Mouse (Mus musculus) heart, postnatal 10 days (tissue): ENCODE measurements at regions not wholly inside any gene's neighbourhood (a gene's known extent, or its start where the extent isn't known, plus 50 kb on each side); places are given as distances from the start of the nearest gene placed in this dataset.

Experiments used
- DNase-seq, 2 experiments: peaks; one replicate each; pipeline ENCODE4 v3.0.0; 2021
- intact Hi-C: fragments of 180-260 bp; cut with DNase I; formaldehyde crosslinking; loops from one replicate; pipeline ENCODE4 v1.15.1; 2025

DNA sequence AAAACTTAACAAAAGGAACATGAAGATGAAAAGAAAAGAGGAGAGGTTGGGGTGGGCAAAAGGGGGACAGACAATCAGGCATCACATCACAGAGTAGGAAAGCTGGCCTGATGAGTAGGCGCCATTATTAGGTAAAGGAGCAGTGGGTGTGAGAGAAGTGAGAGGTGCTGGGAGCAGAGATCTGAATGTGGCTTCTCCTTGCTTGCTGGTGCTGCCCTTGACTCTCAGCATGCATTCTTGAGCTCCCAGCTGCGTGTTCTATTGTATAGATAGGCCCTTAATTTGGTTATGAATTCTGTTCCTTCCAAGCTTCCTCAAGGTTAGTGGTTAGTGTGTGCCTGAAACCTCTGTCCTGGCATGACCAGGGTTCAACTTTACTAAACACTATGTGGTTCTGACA is 115.0 kb upstream of the Paqr3 start:
- no peak for DNase-seq
- intact Hi-C loops, result no loop called here

DNA sequence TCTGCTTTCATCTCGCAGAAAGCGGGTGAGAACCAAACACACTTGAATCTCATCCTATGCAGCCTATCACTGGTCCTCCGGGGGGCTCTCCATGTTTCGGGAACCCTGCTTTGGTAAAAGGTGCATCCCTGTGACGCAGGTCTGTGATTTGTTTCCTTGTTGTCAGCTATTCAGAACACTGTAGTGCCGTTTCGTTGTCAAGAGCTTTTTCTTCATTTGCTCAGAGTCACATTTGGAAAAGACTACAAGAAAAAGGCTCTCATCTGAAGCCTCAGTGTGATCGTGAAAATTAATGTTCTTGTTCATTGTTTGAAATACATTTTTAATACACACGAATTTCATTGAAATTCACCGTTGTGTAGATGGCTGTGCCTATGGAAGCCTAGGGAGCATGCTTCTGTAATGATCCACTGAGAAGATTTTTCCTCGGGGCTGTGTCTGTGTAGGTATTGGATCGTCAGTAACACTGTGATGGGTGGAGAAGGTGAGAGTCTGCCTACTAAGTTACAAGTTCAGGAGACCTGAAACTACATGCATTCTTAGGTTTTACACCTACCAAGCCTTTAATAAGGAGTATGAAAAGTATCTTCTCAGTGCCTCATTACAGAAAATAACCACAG is 112.0 kb upstream of the Paqr3 start:
- DNase-seq, result no peak
- intact Hi-C loops, result no loop called here

DNA sequence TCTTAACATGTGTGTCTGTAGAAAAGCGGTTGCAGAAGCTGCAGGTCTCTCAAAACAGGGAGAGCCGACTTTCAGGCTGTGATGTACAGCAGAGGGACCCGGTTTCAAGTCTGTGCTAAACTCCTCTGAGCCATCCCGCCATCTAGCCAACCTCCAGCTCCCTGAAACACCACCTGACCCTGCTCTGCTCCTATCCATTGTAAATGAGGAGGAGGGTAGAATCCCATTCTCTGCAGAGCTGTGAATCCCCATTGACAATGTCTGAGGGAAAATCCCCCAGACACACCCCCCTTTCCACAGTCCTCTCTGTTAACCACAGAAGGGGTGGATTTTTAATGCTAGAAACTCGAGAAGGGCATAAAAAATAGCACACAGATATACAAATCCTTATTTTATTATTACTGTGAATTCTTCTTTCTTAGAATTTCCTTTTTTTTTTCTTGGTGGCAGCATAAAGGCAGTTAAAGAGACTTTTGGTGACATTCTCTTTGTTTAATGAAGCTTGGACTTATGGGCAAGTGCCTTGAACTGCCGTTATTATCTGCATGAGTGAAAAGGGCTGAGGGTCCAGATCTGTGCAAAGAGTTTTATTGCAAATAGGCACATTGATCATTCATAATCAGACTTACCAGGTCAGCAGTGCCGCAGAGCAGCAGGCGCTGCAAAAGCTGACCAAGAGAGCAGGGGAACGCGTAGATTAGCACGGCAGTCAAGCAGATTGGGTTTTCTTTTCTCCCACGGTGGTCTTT is 111.3 kb upstream of the Paqr3 start:
- no peak for DNase-seq
- intact Hi-C loops, result no loop called here

DNA sequence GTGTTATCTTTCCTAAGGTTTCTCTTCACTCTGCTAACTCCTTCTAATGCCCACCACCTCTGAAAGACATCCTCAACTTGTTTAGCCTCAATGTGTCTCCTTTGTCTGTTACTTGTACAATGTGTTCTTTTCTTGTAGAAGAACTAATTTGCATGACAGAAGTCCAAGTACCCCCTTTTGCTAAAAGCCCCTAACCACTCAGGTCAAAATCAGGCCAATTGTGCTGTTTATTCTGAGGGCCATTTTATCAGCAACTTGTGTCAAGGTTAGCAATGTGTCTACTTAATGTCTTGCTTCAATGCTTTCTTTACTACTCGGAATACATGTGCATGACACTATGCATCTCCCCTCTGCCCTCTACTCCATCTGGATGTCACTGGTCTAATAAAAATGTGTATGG is 107.3 kb upstream of the Paqr3 start:
- DNase-seq, result no peak
- intact Hi-C loops, result no loop called here

DNA sequence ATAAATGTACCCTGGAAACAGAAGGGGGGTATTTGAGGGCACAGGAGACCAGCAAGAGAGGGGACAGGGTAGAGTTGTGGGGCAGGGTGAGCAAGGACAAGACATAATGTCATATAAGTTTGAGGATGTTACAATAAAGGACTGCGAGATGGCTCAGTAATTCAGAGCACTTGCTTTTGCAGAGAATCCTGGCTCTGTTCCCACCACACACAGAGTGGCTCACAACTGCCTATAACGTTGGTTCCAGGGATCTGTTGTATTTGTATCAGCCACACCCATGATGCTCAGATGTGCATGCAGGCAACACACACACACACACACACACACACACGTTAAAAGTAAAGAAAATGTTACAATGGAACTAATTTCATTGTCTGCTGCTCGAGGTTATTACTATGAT is 94.2 kb upstream of the Paqr3 start:
- intact Hi-C loops, result no loop called here
- no peak for DNase-seq

DNA sequence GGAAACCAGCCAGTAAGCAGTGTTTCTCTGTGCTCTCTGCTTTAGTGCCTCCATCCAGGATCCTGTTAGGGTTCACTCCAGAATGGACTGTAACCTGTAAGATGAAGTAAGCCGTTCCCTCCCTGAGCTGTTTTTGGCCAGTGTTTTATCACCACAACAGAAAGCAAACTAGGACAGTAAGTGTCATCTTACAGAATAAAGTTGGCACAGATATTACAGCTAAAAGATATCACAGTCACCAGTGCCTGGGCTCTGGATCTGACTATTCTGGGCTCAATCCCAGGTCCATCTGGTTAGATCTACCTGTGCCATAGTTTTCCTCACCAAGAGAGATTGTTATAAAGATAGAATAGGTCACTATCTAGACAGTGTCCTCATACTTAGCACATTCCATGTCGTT is 92.9 kb upstream of the Paqr3 start:
- intact Hi-C loops, result no loop called here
- DNase-seq, result no peak

DNA sequence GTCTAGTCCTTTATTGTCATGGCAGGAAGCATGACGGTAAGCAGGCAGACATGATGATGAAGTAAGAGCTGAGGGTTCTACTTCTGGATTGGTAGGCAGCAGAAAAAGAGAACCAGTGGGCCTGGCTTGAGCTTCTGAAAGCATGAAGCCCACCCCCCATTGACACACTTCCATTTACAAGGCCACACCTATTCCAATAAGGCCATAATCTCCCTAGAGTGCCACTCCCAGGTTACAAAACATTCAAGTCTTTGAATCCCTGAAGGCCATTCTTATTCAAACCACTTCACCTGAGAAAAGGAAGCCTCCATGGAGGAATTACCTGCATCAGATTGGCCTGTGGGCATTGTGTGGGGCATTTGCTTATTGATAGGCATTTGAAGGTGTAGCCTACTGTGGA is 92.2 kb upstream of the Paqr3 start:
- no peak for DNase-seq
- intact Hi-C loops, result no loop called here

DNA sequence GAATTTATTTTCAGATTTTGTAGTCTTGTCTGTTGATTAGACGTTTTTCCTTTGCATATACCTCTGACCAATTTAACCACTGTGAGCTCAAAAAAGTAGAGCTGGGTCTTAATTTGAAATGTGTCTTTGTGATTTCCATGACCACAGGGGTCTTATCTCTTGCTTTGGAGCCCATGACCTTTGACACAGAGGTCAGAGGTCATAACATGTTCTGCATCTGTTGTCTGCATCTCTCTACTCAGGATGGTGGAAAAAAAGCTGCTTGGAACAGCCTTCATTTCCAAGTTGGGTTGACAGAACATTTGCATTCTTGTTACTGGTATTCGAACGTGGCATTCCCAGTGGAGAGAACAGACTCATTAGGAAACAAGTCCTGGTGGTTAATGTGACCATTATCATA is 91.2 kb upstream of the Paqr3 start:
- DNase-seq, result no peak
- intact Hi-C loops, result no loop called here

DNA sequence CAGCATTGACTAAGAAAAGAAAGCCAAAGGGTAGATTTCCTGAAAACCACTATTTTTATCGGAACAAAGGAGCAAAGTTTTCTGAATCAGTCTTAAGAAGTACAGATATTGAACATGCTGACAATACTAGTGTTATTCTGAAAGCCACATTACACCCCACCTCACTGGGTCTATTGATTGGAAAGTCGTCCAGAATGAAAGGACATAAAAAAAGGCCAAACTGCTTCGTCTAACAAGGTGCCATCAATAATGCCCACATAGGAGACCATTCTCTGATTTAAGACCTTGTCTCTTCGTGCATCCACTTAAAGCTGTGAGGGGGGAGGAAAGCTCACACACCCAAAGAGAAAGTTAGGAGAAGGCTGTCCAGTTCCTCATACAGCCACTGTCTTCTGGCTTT is 89.3 kb upstream of the Paqr3 start:
- intact Hi-C loops, result no loop called here

DNA sequence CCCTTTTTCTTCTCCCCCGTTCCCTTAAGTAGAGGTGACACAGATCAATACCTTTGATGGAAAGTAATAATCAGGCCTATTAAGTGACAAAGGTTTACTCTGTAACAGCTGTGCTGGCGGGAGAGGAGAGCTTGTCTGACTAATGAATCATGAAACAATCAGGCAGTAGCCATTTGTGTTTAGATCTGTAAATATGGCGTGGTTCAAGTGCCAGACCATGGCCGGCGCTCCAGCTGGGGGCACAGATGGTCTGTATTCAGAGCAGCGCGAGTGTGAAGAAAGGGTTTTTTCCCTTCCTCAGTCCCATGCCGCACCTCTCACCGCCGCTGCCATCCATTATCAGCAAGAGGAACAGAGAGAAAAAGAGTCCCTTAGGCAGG is 83.9 kb upstream of the Paqr3 start:
- intact Hi-C loops, result no loop called here

More for the DNA sequence above, 89.3 kb upstream of the Paqr3 start:
- DNase-seq, result no peak

DNA sequence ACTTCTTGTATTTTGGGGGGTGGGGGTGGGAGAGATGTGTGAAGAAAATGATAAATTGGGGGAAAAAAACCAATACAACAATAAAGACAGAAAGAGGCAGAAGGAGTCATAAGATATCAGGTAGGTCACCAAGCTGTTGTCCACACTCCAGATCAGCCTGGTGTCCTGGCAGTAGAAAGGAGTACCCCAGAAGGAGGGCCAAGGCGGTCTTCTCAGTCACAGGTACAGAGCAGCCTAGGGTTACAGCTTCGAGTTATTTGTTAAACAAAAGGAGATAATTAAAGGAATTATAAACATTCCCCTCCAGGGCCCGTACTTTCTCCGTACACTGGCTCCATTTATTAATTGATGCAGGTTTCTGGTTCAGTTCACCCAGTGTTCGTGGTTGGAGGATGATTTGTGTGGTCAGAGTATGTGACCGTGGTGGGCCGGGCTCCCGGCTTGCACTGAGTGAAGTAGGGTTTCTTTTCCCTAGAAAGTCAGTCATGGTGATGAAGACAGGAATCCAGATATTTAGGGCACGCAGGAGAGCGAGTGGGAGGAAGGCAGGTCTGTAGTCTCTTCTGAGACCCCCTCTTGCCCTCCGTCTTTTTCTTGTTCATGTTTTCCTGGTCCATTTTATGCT is 83.4 kb upstream of the Paqr3 start:
- intact Hi-C loops, result no loop called here
- DNase-seq, result no peak

More for the DNA sequence above, 83.9 kb upstream of the Paqr3 start:
- no peak for DNase-seq

DNA sequence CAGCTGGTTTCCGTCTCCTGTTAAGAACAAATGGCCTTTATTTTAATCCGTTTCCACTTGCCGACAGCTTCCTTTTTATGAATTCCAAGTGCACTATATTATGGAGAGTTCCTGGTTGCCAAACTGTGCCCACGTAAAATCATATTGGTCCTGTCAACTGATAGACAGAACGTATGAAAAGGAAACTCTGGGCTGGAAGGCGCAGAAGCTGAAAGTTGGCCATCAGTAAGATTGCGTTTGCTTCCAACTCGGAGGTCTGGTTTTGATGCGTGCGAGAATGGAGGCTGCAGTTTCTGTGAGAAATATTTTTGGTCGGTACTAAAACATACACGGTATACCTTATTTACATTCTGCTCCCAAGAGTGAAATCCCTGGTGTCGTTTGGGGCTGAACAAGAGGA is 81.3 kb upstream of the Paqr3 start:
- intact Hi-C loops, result no loop called here
- DNase-seq, result no peak

DNA sequence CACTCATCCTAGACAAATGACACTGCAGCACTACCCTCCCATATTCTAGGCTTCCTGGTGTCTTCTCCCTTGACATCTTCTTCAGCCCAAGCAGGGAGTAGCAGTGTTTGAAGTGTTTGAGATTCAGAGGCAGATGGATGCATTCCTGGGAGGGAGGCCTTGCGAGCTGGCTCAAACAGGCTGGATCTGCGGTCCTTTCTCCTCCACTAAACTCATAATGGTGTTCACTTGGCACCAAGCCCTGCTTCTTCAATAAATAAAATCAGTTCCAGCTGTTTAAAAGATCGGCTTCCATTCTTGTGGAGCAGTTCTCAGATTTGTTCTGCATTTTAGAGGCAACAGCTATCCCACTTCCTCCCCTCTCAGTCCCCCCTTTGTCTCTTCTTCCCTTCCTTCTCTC is 79.3 kb upstream of the Paqr3 start:
- intact Hi-C loops, result no loop called here
- no peak for DNase-seq

DNA sequence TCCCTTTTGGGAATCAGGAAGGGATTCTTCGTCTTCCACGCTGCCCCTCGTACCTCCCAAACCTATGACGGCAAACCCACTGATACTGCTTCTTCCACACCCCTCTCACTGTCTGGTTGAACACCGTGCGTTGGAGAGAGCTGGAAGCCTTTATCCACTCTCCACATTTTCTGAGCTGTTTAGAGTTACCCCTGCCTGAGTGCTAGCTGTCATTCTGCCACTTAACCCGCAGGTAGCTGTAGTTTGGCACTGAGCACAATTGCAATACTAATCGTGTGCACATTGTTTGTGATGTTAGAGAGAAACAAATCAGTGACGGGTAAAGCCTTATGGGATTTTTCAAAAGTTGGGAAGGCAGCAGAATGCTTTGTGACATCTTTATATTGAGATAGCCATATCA is 73.1 kb upstream of the Paqr3 start:
- DNase-seq, result no peak
- intact Hi-C loops, result no loop called here

DNA sequence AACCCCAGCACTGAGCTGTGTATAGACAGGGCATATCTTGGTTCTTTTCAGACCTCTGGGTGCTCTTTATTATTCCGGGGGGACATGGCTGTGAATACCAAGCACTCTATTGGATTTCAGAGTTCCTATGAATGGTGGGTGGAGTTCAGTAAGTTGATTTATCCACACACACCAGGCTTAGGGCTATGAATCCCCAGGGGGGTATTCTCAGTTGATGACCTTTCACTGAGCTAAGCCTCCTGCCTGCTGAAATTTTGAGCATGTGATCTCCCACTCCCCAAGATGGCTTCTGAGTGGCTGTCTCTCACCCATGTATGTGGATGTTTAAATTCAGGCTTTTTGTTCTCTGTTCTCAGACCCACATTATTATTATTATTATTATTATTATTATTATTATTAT is 69.9 kb upstream of the Paqr3 start:
- DNase-seq, result no peak
- intact Hi-C loops, result no loop called here

DNA sequence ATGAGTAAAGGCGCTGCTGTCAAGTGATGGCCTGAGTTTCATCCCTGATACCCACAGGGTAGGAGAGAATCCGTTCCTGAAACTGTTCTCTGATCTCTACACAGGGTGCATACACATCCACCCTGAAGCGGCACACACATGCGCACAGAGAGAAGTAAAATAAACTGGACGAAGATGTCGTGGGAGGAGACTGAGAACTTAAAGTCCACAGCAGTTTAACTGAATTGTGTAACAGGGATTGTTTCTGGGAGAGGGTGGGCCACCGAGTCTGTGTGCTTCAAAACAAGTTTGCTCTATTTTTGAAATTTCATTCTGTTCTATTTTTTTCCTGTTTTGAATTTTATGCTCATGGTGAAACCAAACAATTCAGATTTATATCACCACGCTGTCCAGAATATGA is 63.0 kb upstream of the Paqr3 start:
- intact Hi-C loops, result no loop called here

DNA sequence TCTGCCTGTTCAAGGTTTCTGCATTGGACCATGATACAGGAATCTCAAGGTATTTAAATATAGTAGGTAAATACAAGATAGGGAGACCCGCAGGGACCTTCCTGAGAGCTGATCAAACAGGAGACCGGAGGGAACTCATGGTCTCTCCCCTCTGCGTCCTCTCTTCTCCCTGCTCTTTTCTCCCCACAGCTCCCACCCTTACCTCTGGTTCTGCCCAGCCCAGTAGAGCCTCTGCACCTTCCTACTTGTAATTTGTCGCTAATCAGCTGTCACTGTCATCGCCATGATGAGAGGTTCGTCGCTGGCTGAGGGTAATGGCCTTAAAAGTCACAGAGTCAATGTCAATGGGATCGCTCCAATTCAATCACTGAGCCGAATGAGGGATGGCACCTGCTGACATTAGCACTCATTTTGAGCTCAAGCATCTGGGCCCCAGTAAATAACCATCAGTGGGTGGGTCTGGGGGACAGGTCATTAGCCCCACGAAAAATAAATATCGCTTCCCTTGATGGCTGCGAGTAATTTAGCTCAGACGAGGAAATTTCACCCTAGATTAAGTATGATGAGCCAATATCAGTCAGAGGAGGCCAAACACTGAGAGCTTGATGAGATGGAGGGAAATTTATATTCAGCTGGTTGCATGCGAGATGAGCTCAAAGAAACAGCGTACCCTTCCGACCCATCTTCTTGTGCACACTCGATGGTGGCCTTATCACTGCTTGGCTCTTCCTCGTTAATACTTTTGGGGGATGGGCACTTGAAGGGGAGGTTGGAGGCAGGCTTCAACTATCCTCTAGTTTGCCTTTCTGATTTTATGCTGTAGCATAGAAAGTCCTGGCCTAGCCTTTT is 56.2 kb upstream of the Paqr3 start:
- intact Hi-C loops, result no loop called here
- DNase-seq, result no peak

More for the DNA sequence above, 63.0 kb upstream of the Paqr3 start:
- no peak for DNase-seq

DNA sequence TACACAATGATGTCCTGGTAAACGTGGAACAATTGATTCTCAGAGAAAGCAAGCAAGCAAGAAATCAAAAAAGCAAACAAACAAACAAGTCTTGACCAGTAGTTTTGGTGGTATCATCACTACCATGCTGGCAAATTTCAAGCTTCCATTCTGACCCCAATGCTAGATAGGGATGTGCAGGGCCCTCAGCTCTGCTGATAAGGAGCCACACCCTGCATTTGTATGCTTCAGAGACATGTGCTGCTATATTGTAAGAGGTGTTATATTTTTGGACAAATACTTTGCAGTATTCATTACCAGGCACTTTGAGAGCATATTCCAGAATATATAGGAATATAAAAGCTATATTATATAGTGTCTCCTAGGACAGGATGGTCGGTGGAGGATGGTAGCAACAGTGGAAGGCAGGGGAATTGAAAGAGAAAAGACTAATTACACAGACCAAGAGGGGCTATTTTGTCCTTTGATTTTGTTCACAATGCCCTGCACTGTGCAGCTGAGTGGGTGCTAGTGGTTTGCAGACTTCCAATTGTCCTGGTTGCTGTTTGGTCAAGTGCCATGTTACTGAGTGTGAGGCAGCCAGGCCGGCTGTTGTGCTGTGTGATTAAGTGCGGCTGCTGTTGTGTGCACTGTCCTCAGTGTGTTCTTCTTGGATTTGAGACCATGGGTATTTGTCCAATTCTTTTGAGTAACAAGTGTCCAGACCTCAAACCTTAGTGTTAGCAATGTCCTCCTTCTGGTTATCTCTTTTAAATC is 54.9 kb upstream of the Paqr3 start:
- no peak for DNase-seq
- intact Hi-C loops, result no loop called here
